Mouse (Mus musculus): Measurements from ENCODE around the gene Fkbp15.

DNA sequence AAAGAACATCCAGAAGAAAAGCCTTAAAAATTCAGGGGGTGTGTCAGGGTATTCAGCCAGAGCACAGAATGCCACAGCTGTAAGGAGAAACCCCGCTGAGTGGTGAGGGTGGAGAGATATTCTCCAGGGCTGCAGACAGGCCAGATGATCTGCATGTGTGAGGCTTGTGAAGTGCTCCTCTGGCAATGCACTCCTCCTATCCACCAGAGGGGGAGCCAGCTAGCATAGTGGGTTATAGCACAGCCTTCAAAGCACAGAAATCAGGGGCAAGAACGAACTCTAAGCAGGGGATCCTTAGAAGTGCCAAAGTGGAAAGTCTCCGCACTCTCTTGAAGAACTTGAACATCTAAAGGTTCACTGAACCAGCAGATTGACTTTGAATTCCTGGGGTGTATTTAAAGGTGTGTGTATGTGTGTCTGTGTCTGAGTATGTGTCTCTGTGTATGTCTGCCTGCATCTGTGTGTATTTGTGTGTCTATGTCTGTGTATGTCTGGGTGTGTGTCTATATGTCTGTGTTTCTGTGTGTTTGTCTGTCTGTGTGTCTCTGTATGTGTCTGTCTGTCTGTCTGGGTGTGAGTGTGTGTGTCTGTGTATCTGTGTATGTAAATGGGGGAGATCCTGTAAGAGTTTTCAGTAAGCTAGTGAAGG lies 109.3 kb downstream of the Fkbp15 start:
- TF ChIP-seq CTCF (IDR thresholded peaks at IDR 0.05; ENCODE audit: low read depth, low read length) (peak; percentile 70), POLR2A (IDR thresholded peaks at IDR 0.05; ENCODE audit: insufficient read depth, low read length) (no peak), EP300 (IDR thresholded peaks at IDR 0.05; ENCODE audit: insufficient read depth, low read depth, low read length) (peak; percentile 88)
